Mouse (Mus musculus) 416B (cell line): ENCODE measurements at regions not wholly inside any gene's neighbourhood (a gene's known extent, or its start where the extent isn't known, plus 50 kb on each side); places are given as distances from the start of the nearest gene placed in this dataset.

Experiments used
- DNase-seq: peaks from one replicate; pipeline ENCODE4 v3.0.0; 2011; ENCODE audit warnings: low read depth

GRCm38 (mm10) chr8:109012655-109013054, 481.2 kb upstream of the Pmfbp1 start:
- no peak for DNase-seq

DNA sequence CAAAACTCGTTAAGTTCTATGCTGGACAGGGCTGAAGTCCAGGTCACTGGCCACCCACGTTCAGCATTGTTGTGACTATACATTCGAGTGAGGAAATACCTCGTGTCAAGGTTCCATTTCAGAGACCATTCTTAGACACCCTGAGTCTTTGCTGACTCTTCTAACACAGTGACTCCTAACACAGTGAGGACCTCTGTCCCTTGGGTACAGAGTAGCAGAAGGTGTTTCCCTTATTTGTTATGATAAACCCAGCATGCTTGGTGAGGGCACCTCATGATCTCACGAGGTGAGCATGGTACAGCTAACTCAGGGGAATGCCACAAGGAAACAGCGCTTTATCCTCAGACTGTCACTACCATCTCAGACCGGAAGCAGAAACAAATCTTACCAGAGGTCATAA, 480.2 kb upstream of the Pmfbp1 start:
- DNase-seq: no peak

DNA sequence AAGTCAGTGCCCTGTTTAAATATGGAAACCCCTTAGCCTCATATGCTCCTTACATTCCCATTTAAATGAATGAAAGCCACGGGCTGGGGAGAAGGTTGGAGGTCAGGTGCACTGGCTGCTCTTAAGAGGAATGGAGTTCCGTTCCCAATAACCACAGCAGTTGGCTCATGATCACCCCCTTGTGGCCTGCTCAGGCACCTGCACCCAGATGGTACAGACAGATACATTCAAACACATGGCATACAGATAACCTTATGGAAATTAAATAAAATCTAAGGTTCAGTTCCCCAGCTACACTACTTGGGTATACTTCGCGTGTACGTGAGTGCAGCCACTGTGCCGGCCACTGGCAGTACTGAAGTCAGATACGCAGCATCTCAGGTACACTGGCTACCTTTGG, 479.1 kb upstream of the Pmfbp1 start:
- DNase-seq: peak; percentile 64

- peak; percentile 4 for DNase-seq
Measured at GRCm38 (mm10) chr8:109019565-109019964, 474.3 kb upstream of the Pmfbp1 start.

DNA sequence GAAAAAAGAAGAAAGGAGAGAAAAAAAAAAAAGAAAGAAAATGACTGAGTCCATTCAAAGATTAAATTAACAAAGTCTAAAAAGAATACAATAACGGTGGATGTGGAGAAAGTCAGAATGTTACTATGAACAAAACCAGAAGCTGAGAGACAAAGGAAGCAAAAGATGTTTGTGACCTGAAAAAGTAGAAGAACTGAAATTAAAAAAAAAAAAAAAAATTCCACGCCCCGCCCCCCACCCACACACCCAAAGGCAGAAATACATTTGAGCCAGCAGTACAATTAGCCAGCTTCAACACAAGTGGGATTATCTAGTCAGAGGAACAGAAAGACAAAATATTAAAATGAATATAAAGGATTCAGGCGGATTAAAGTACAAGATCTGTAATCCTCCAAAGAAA, 473.7 kb upstream of the Pmfbp1 start:
- no peak for DNase-seq

- DNase-seq: no peak
Measured at GRCm38 (mm10) chr8:109027923-109028322, 465.9 kb upstream of the Pmfbp1 start.

DNA sequence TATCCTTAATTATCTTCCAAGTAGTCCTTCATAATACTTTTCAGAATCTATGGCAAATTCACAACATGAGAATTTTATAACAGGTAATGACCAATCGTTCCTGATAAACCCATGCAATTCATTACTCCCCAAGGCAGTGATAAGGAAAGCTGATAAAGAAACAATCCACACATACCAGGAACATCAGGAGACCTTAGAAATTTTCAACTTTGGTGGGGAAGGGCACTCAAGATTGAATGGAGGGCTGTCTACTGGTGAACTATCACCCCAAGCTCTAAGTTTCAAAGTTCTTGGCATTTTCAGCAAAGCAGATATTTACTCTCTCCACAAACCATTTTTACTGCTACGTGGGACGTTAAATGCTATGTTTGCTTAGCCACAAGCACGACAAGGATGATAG, 440.2 kb upstream of the Pmfbp1 start:
- DNase-seq: no peak

DNA sequence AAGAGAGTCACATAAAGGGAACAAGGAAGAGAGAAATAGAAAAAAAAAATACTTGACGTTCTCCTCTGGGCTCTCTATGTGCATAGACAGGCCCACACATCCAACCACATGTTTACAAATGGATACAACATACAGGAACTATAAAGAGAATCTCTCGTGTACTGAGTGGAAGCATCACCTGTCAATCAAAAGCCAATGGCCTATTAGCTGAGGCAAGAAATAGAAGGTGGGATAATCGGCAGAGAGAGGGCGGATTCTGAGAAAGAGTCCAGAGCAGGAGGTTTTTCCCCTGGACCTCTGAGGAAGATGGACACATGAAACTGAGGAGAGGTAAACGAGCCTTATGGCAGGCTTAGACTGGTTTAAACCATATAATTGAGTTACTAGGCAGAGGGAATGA, 434.7 kb upstream of the Pmfbp1 start:
- DNase-seq: no peak

GRCm38 (mm10) chr8:109062376-109062775, 431.5 kb upstream of the Pmfbp1 start:
- no peak for DNase-seq

DNA sequence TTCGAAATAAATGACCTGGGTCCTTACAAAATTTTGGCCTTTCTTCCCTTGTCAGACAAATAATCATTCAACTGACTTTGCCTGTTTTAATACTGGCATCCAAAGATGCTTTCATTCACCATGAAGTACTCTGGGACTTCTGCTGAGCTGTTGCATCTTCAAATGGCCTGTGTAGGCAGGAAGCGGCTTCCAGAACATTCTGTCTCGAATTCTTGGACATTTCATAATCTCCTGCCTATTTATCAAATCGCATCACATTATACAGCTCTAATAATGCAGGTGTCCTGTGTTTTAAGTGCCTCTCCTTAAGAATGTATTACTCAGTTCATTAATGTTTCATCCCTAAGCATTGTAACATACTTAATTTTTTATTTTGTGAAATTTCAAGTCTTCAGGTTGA, 420.1 kb upstream of the Pmfbp1 start:
- DNase-seq: no peak

DNA sequence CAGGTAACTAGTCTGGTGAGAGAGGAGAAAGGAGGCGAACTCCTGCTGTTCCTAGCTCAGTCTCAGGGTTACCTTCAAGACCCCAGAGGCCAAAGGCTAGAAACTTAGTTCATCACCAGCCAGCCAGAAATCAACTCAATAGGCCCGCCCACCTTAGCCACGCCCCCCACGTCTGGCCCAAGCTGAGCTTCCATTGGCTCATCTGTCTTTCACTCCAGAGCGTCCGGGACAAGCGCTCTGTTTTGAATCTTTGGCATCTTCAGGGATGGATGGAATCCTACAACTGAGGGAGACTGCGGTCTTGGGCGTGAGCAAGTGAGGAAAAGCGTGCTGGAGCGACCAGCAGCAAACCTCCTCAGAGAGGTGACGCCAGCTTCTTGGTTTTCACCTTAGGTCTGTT, 418.8 kb upstream of the Pmfbp1 start:
- DNase-seq: no peak

DNA sequence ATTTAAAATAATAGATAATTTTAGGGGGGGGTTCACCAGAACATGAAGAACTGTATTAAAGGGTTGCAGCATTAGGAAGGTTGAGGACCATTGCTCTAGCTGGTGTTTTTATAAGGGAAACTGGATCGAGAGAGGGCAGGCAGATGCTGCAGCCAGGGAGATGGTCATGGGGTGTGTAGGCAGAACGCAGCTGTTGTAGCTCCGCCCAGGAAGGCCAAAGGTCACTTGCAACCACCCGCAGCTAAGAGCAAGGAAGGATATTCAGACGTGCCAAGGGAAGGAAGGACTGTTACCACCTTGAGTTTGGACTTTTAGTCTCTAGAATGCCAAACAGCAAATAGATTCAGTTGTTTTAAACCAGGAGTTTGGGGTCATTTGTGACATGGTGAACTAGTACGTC, 414.6 kb upstream of the Pmfbp1 start:
- peak; percentile 1 for DNase-seq

GRCm38 (mm10) chr8:109081295-109081694, 412.5 kb upstream of the Pmfbp1 start:
- DNase-seq: no peak

GRCm38 (mm10) chr8:109085134-109085533, 408.7 kb upstream of the Pmfbp1 start:
- no peak for DNase-seq

DNA sequence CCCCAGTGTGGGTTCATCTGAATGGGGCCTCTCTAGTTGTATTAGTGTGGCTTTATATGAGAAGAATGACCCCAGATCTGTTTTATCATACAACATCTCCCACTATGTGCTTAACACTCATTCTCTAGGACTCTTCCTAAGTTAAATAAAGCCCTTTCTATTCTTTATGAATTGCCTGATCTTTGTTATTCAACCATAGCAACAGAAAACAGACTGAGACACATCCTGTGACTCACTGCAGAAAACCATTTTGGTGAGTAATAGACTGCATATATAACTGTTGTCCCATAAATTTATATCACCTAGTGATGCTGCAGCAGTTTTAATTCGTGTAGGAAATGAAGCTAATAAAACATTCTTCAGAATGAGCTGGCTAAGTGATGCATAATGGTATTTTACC, 406.0 kb upstream of the Pmfbp1 start:
- DNase-seq: no peak

GRCm38 (mm10) chr8:109099671-109100070, 394.2 kb upstream of the Pmfbp1 start:
- DNase-seq: no peak

GRCm38 (mm10) chr8:109101416-109101815, 392.4 kb upstream of the Pmfbp1 start:
- no peak for DNase-seq

- DNase-seq: no peak
Measured at GRCm38 (mm10) chr8:109104798-109105326, 389.0 kb upstream of the Pmfbp1 start.

- no peak for DNase-seq
Measured at GRCm38 (mm10) chr8:109105693-109106092, 388.1 kb upstream of the Pmfbp1 start.

DNA sequence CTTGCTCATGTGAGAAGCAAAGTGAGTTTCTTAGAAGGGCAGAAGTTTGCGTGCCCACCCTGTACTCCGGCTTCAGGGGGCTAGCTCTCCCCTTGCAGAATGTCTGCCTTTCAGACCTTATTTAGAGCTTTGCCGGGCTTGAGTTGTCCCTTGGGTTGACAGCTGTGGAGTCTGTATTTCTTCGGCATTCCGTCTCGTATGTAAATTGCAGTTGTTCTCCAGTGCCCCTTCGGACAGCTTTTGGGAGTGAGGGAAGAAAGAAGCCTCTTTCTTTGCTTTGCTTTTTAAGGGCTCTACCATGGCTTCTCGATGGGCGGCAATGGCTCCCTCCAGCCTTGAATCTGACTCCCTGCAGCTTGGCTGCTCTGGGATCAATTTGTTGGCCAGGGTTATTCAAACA, 386.9 kb upstream of the Pmfbp1 start:
- DNase-seq: no peak

DNA sequence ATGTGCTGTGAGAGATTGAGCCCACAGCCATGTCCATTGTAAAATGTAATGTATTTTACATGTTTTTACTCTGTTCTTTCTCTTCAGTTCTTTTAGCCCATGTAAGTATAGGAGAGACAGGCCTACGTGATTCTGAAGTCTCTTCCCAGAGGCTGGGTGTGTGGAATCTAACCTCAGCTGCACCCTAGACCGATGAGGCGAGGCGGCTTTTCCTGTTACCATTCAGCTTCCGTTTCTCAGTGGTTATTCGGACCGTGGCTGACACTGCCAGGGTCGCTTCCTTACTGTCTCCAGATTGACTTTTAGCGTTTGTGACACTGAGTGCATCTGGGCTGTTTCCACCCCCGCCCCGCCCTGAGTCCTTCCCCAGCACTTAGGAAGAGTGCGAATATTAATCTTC, 386.1 kb upstream of the Pmfbp1 start:
- no peak for DNase-seq

DNA sequence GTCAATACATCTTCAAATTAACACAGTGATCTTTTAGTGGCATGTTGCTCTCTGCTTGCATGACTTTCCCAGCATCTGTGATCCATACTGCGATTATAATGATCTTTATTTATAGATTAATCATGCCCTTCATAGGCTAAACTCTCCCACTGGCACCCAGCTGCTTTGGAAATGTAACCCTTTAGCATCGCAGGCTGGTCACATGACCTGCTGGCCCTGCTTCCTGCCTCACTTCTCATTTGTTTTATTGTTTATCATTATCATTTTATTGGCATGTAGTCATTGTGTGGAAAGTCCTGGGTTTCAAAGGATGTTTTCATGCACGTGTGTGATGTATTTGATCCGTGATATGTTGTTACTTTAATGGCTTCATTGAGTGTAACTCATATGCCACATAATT, 384.4 kb upstream of the Pmfbp1 start:
- DNase-seq: no peak

DNA sequence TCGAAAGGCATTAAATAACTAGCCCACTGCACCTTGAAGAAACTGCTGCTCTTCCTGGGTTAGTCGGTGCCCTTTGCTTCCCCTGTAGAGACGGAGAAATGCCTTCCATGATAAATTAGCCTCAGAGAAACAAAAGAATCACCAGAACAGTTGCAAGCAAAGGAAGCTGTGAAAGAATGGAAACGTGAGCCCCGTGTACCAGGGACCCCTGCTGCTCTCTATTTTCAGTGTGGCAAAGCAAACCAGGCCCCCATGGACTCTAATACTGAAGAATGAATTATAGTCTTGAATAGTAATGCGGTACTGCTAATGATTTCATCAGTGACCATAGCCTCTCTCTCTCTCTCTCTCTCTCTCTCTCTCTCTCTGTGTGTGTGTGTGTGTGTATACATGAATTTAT, 372.1 kb upstream of the Pmfbp1 start:
- no peak for DNase-seq

- DNase-seq: no peak
Measured at GRCm38 (mm10) chr8:109142495-109143158, 351.2 kb upstream of the Pmfbp1 start.
